ENCODE assay signal across 11 mouse cellular contexts in genomic region chr2:168677650-168678049, GRCm38 (mm10).
DNase-seq lines count a peak whose midpoint lies in the region; ATAC-seq lines count a peak whose summit lies in the region.
"Had no signal": no experiment of that assay in that cellular context is flagged by ENCODE, and none has a peak within 500 bp of the region (broad histone marks: within the 10 kb centered on the region; RNA-seq: fewer than 3 reads in every experiment).

No protein-coding gene starts in this region.

- 50% methylated on average over 9 of the region's 9 CpGs for WGBS in hindbrain, embryonic 10.5 days
- WGBS in midbrain, embryonic 13.5 days = 35% methylated on average over 9 of the region's 9 CpGs

- DNase-seq in cerebellum, postnatal 14 days = peak; percentile 83 to 94
- DNase-seq in hindbrain, embryonic 10.5 days (ENCODE audit: low spot score) = peak; percentile 56
- DNase-seq in gastrocnemius, postnatal 4 days (ENCODE audit: low spot score in 2 of 2) = no peak
- no peak for DNase-seq in left cerebral cortex, postnatal 14 days (ENCODE audit: low spot score in 2 of 2)
- no peak for DNase-seq in kidney, postnatal 25 days
- no peak for DNase-seq in adrenal gland, adult 8-10 months
- DNase-seq: gastrocnemius, postnatal 36 days; layer of hippocampus, adult 9-11 months; spleen, adult 18-20 months had no signal

- peaks cover 15% of the 10 kb centered on the region; the same call in 1 of the 2 replicates for H3K9me3 ChIP-seq in hindbrain, embryonic 10.5 days
- H3K9me3 ChIP-seq in midbrain, embryonic 13.5 days = no peaks in the 10 kb centered on the region

- H3K27me3 ChIP-seq in hindbrain, embryonic 10.5 days (ENCODE audit: insufficient read depth, poor library complexity, severe bottlenecking) = 0 out of 2 replicates have a peak, but pooled peaks cover 6% of the 10 kb centered on the region
- no peaks in the 10 kb centered on the region for H3K27me3 ChIP-seq in midbrain, embryonic 13.5 days

- intact Hi-C loops in left cerebral cortex, postnatal 14 days (cut with DNase I) = no loop called here

- H3K4me1 ChIP-seq in hindbrain, embryonic 10.5 days (replicated peaks) = peaks cover 32% of the 10 kb centered on the region
- peaks cover 28% of the 10 kb centered on the region for H3K4me1 ChIP-seq in midbrain, embryonic 13.5 days (replicated peaks)

- peak overlapping the region; percentile 86 for H3K27ac ChIP-seq in hindbrain, embryonic 10.5 days
- H3K27ac ChIP-seq in midbrain, embryonic 13.5 days = peak overlapping the region; percentile 81

- peaks cover 52% of the 10 kb centered on the region for H3K36me3 ChIP-seq in hindbrain, embryonic 10.5 days
- peaks cover 68% of the 10 kb centered on the region for H3K36me3 ChIP-seq in midbrain, embryonic 13.5 days

- ATAC-seq in cerebellum, adult (ENCODE audit: insufficient number of reproducible peaks, low FRiP score, low TSS enrichment) = peak; percentile 79
- ATAC-seq in midbrain, embryonic 13.5 days = peak; percentile 80

- H3K9ac ChIP-seq in midbrain, embryonic 13.5 days (replicated peaks) = no peak overlapping the region

- H3K4me3 ChIP-seq in hindbrain, embryonic 10.5 days = no peak overlapping the region
- H3K4me3 ChIP-seq in midbrain, embryonic 13.5 days (replicated peaks) = no peak overlapping the region

- no peak overlapping the region for H3K4me2 ChIP-seq in midbrain, embryonic 13.5 days (replicated peaks)

Comparison
In these comparisons a context has a peak if more than half of its experiments do, and no peak if none do; other contexts are left out.
1. DNase-seq: peak in cerebellum, postnatal 14 days (2 of 2) and hindbrain, embryonic 10.5 days (single experiment); none in gastrocnemius, postnatal 4 days (0 of 2), left cerebral cortex, postnatal 14 days (0 of 2), kidney, postnatal 25 days (0 of 2) and adrenal gland, adult 8-10 months (single experiment).